Mouse (Mus musculus): ENCODE results near the gene Rbms3. TPM values are rescaled to one million over a fixed set of nuclear protein-coding genes. Genes with fewer than 3 reads are reported as not detected.

Gene Rbms3
- total RNA-seq, 2 experiments from 2014 or later: 19.8 to 27.8 TPM

GRCm38 (mm10) chr9:116674191-116674590 lies 955.5 kb downstream of the Rbms3 start:
- no peak for DNase-seq (ENCODE audit: low spot score in 2 of 2)

GRCm38 (mm10) chr9:116661026-116661425 lies 968.7 kb downstream of the Rbms3 start:
- no peak for DNase-seq (ENCODE audit: low spot score in 2 of 2)

GRCm38 (mm10) chr9:116659936-116660335 lies 969.8 kb downstream of the Rbms3 start:
- DNase-seq (ENCODE audit: low spot score in 2 of 2): no peak

GRCm38 (mm10) chr9:116657141-116657540 lies 972.6 kb downstream of the Rbms3 start:
- DNase-seq (ENCODE audit: low spot score in 2 of 2): no peak

GRCm38 (mm10) chr9:116651414-116651813 lies 978.3 kb downstream of the Rbms3 start:
- no peak for DNase-seq (ENCODE audit: low spot score in 2 of 2)

- no peak for DNase-seq (ENCODE audit: low spot score in 2 of 2)
Observed at GRCm38 (mm10) chr9:116649955-116650354, 979.8 kb downstream of the Rbms3 start.

GRCm38 (mm10) chr9:116649086-116649792 lies 980.5 kb downstream of the Rbms3 start:
- no peak for DNase-seq (ENCODE audit: low spot score in 2 of 2)

- DNase-seq (ENCODE audit: low spot score in 2 of 2): no peak
Observed at GRCm38 (mm10) chr9:116644616-116645015, 985.1 kb downstream of the Rbms3 start.

GRCm38 (mm10) chr9:116640302-116640679 lies 989.4 kb downstream of the Rbms3 start:
- no peak for DNase-seq (ENCODE audit: low spot score in 2 of 2)

- DNase-seq (ENCODE audit: low spot score in 2 of 2): no peak
Observed at GRCm38 (mm10) chr9:116639597-116640301, 990.0 kb downstream of the Rbms3 start.

GRCm38 (mm10) chr9:116633786-116634185 lies 995.9 kb downstream of the Rbms3 start:
- no peak for DNase-seq (ENCODE audit: low spot score in 2 of 2)

- no peak for DNase-seq (ENCODE audit: low spot score in 2 of 2)
Observed at GRCm38 (mm10) chr9:116633075-116633474, 996.6 kb downstream of the Rbms3 start.

- no peak for DNase-seq (ENCODE audit: low spot score in 2 of 2)
Observed at GRCm38 (mm10) chr9:116631816-116632215, 997.9 kb downstream of the Rbms3 start.

- no peak for DNase-seq (ENCODE audit: low spot score in 2 of 2)
Observed at GRCm38 (mm10) chr9:116630805-116631204, 998.9 kb downstream of the Rbms3 start.

GRCm38 (mm10) chr9:116620434-116620833 lies 1009.3 kb downstream of the Rbms3 start:
- DNase-seq (ENCODE audit: low spot score in 2 of 2): no peak

GRCm38 (mm10) chr9:116618886-116619285 lies 1010.8 kb downstream of the Rbms3 start:
- no peak for DNase-seq (ENCODE audit: low spot score in 2 of 2)

- DNase-seq (ENCODE audit: low spot score in 2 of 2): no peak
Observed at GRCm38 (mm10) chr9:116613276-116613675, 1016.4 kb downstream of the Rbms3 start.

- no peak for DNase-seq (ENCODE audit: low spot score in 2 of 2)
Observed at GRCm38 (mm10) chr9:116596046-116596445, 1033.7 kb downstream of the Rbms3 start.

GRCm38 (mm10) chr9:116592486-116592885 lies 1037.2 kb downstream of the Rbms3 start:
- DNase-seq (ENCODE audit: low spot score in 2 of 2): no peak

GRCm38 (mm10) chr9:116591071-116591470 lies 1038.6 kb downstream of the Rbms3 start:
- no peak for DNase-seq (ENCODE audit: low spot score in 2 of 2)

GRCm38 (mm10) chr9:116569680-116570079 lies 1060.0 kb downstream of the Rbms3 start:
- no peak for DNase-seq (ENCODE audit: low spot score in 2 of 2)

- DNase-seq (ENCODE audit: low spot score in 2 of 2): no peak
Observed at GRCm38 (mm10) chr9:116566711-116567110, 1063.0 kb downstream of the Rbms3 start.

- no peak for DNase-seq (ENCODE audit: low spot score in 2 of 2)
Observed at GRCm38 (mm10) chr9:116557781-116558180, 1071.9 kb downstream of the Rbms3 start.

All from adrenal gland, adult 18-20 months (tissue).